Mouse (Mus musculus) neural tube, embryonic 14.5 days (tissue): ENCODE data around the gene Map3k13. TPM values are rescaled to one million over a fixed set of nuclear protein-coding genes. Genes with fewer than 3 reads are reported as not detected.

Experiments used
- ATAC-seq: fragments of 200-750 bp; cut with Nextera tagmentation; 2 replicates; pipeline ENCODE4 v1.8.0; 2017; ENCODE audit warnings: low read depth, mild to moderate bottlenecking, moderate TSS enrichment, moderate library complexity
- H3K27ac ChIP-seq: fragments of 300-500 bp; sonication (generic); 2 replicates; pipeline ENCODE4 v1.5.1; 2014; ENCODE audit warnings: low read depth, mild to moderate bottlenecking, control low read depth, low read length, moderate library complexity, mixed read lengths
- H3K27me3 ChIP-seq: fragments of 300-500 bp; sonication (generic); 2 replicates; pipeline ENCODE4 v1.6.1; 2014; ENCODE audit warnings: low read length; ENCODE audit not compliant: control insufficient read depth, insufficient read depth
- H3K36me3 ChIP-seq: fragments of 300-500 bp; sonication (generic); 2 replicates; pipeline ENCODE4 v1.6.1; 2014; ENCODE audit warnings: low read length, mixed read lengths; ENCODE audit not compliant: control insufficient read depth, insufficient read depth
- H3K4me1 ChIP-seq: fragments of 300-500 bp; sonication (generic); 2 replicates; pipeline ENCODE4 v1.6.1; 2014; ENCODE audit warnings: low read length; ENCODE audit not compliant: control insufficient read depth, insufficient read depth
- H3K4me2 ChIP-seq: fragments of 300-500 bp; sonication (generic); 2 replicates; pipeline ENCODE4 v1.6.1; 2014; ENCODE audit warnings: mild to moderate bottlenecking, low read depth, low read length, control low read depth
- H3K4me3 ChIP-seq: fragments of 300-500 bp; sonication (generic); 2 replicates; pipeline ENCODE4 v1.5.1; 2014; ENCODE audit warnings: low read depth, low read length, control low read depth, mixed read lengths
- H3K9ac ChIP-seq: fragments of 300-500 bp; sonication (generic); replicated peaks from 2 replicates; pipeline ENCODE4 v1.6.1; 2014; ENCODE audit warnings: low read depth, mild to moderate bottlenecking, control low read depth, low read length, mixed read lengths
- H3K9me3 ChIP-seq: fragments of 300-500 bp; sonication (generic); 2 replicates; pipeline ENCODE4 v1.6.1; 2016; ENCODE audit warnings: low read length; ENCODE audit not compliant: control insufficient read depth
- WGBS: fragments of 180-500 bp; shearing (Covaris S2); extraction: QIAGEN DNeasy Blood & Tissue Kit; methylation state at CpG from one replicate; pipeline ENCODE4 v1.1.7; 2014; 5-methylcytosine and 5-hydroxymethylcytosine counted together
- polyA plus RNA-seq: library from polyadenylated mRNA; unstranded; fragments of >200 nt; fragmentation: Nextera tagmentation; extraction: Ambion mirVana; gene quantifications from 2 replicates; pipeline ENCODE4 v1.2.1, GENCODE M21; 2014

Gene Map3k13
- polyA plus RNA-seq, 1 experiment from 2014 or later = 10.7 TPM

- Histone ChIP-seq H3K36me3 (no peaks in the 10 kb centered on the region), H3K27me3 (no peaks in the 10 kb centered on the region), H3K27ac (no peak overlapping the region), H3K4me1 (peaks cover 3% of the 10 kb centered on the region; the same call in 1 of the 2 replicates), H3K4me3 (no peak overlapping the region), H3K9me3 (no peaks in the 10 kb centered on the region), H3K4me2 (peak overlapping the region; percentile 14; the same call in 1 of the 2 replicates), H3K9ac (no peak overlapping the region)
- peak; percentile 84 for ATAC-seq
- WGBS = 15% methylated on average over 7 of the region's 7 CpGs
Measured at GRCm38 (mm10) chr16:21815669-21816010, 21.5 kb downstream of the Map3k13 start.

- Histone ChIP-seq H3K4me1 (peaks cover 3% of the 10 kb centered on the region; the same call in 1 of the 2 replicates), H3K36me3 (no peaks in the 10 kb centered on the region), H3K27me3 (no peaks in the 10 kb centered on the region), H3K27ac (no peak overlapping the region), H3K4me3 (no peak overlapping the region), H3K4me2 (no peak overlapping the region), H3K9ac (no peak overlapping the region), H3K9me3 (no peaks in the 10 kb centered on the region)
- 42% methylated on average over 9 of the region's 9 CpGs for WGBS
- no peak for ATAC-seq
Measured at GRCm38 (mm10) chr16:21818132-21818531, 24.0 kb downstream of the Map3k13 start.

GRCm38 (mm10) chr16:21818629-21819028 is 24.5 kb downstream of the Map3k13 start:
- Histone ChIP-seq H3K4me3 (no peak overlapping the region), H3K27ac (no peak overlapping the region), H3K36me3 (no peaks in the 10 kb centered on the region), H3K9ac (no peak overlapping the region), H3K9me3 (no peaks in the 10 kb centered on the region), H3K4me2 (no peak overlapping the region), H3K27me3 (no peaks in the 10 kb centered on the region), H3K4me1 (peaks cover 3% of the 10 kb centered on the region; the same call in 1 of the 2 replicates)
- no peak for ATAC-seq
- 61% methylated on average over 8 of the region's 8 CpGs for WGBS

GRCm38 (mm10) chr16:21825612-21826031 is 31.5 kb downstream of the Map3k13 start:
- ATAC-seq = no peak
- Histone ChIP-seq H3K4me2 (no peak overlapping the region), H3K9ac (no peak overlapping the region), H3K36me3 (no peaks in the 10 kb centered on the region), H3K27me3 (no peaks in the 10 kb centered on the region), H3K4me1 (no peaks in the 10 kb centered on the region), H3K9me3 (no peaks in the 10 kb centered on the region), H3K4me3 (no peak overlapping the region), H3K27ac (no peak overlapping the region)
- 74% methylated on average over 9 of the region's 9 CpGs for WGBS

GRCm38 (mm10) chr16:21827153-21827552 is 33.0 kb downstream of the Map3k13 start:
- no peak for ATAC-seq
- Histone ChIP-seq H3K36me3 (no peaks in the 10 kb centered on the region), H3K9ac (no peak overlapping the region), H3K4me1 (no peaks in the 10 kb centered on the region), H3K9me3 (no peaks in the 10 kb centered on the region), H3K4me2 (no peak overlapping the region), H3K27me3 (no peaks in the 10 kb centered on the region), H3K27ac (no peak overlapping the region), H3K4me3 (no peak overlapping the region)
- WGBS = 64% methylated on average over 4 of the region's 4 CpGs

GRCm38 (mm10) chr16:21827581-21827980 is 33.4 kb downstream of the Map3k13 start:
- no peak overlapping the region for H3K9ac ChIP-seq
- WGBS = 79% methylated on average over 4 of the region's 4 CpGs
- no peak overlapping the region for H3K4me3 ChIP-seq
- ATAC-seq = no peak
- H3K36me3 ChIP-seq = no peaks in the 10 kb centered on the region
- no peak overlapping the region for H3K4me2 ChIP-seq
- no peaks in the 10 kb centered on the region for H3K4me1 ChIP-seq
- H3K9me3 ChIP-seq = no peaks in the 10 kb centered on the region
- H3K27ac ChIP-seq = no peak overlapping the region
- H3K27me3 ChIP-seq = no peaks in the 10 kb centered on the region

GRCm38 (mm10) chr16:21829711-21830110 is 35.6 kb downstream of the Map3k13 start:
- H3K27me3 ChIP-seq = no peaks in the 10 kb centered on the region
- H3K9ac ChIP-seq = no peak overlapping the region
- H3K4me2 ChIP-seq = no peak overlapping the region
- no peak overlapping the region for H3K4me3 ChIP-seq
- ATAC-seq = no peak
- no peaks in the 10 kb centered on the region for H3K36me3 ChIP-seq
- 43% methylated on average over 5 of the region's 5 CpGs for WGBS
- H3K9me3 ChIP-seq = no peaks in the 10 kb centered on the region
- no peak overlapping the region for H3K27ac ChIP-seq
- H3K4me1 ChIP-seq = no peaks in the 10 kb centered on the region

- Histone ChIP-seq H3K4me3 (no peak overlapping the region), H3K9me3 (no peaks in the 10 kb centered on the region), H3K27ac (no peak overlapping the region), H3K4me2 (no peak overlapping the region), H3K27me3 (no peaks in the 10 kb centered on the region), H3K9ac (no peak overlapping the region), H3K36me3 (no peaks in the 10 kb centered on the region), H3K4me1 (no peaks in the 10 kb centered on the region)
- 61% methylated on average over 6 of the region's 6 CpGs for WGBS
- no peak for ATAC-seq
Measured at GRCm38 (mm10) chr16:21830784-21831183, 36.6 kb downstream of the Map3k13 start.

- Histone ChIP-seq H3K4me2 (no peak overlapping the region), H3K4me1 (no peaks in the 10 kb centered on the region), H3K9me3 (no peaks in the 10 kb centered on the region), H3K36me3 (no peaks in the 10 kb centered on the region), H3K27me3 (no peaks in the 10 kb centered on the region), H3K4me3 (no peak overlapping the region), H3K27ac (no peak overlapping the region), H3K9ac (no peak overlapping the region)
- no peak for ATAC-seq
- 81% methylated on average over 5 of the region's 5 CpGs for WGBS
Measured at GRCm38 (mm10) chr16:21831764-21832163, 37.6 kb downstream of the Map3k13 start.

GRCm38 (mm10) chr16:21833469-21833868 is 39.3 kb downstream of the Map3k13 start:
- Histone ChIP-seq H3K27me3 (no peaks in the 10 kb centered on the region), H3K4me2 (no peak overlapping the region), H3K9me3 (no peaks in the 10 kb centered on the region), H3K36me3 (no peaks in the 10 kb centered on the region), H3K9ac (no peak overlapping the region), H3K27ac (no peak overlapping the region), H3K4me3 (no peak overlapping the region), H3K4me1 (no peaks in the 10 kb centered on the region)
- WGBS = 85% methylated on average over 1 of the region's 1 CpGs
- ATAC-seq = no peak
